Mouse (Mus musculus) heart, adult 18-20 months (tissue): ENCODE measurements around the gene Tbata. TPM values are rescaled to one million over a fixed set of nuclear protein-coding genes. Genes with fewer than 3 reads are reported as not detected.

Experiments
- DNase-seq, 2 experiments: peaks; one replicate each; pipeline ENCODE4 v3.0.0; 2021 to 2022; ENCODE audit warnings: mixed read lengths in 1 of 2
- total RNA-seq, 2 experiments: library from RNA; stranded (reverse); gene quantifications; 2 replicates each; pipeline ENCODE4 v1.2.3; 2021

The Tbata gene
- total RNA-seq, 2 experiments from 2014 or later, result not detected

DNA sequence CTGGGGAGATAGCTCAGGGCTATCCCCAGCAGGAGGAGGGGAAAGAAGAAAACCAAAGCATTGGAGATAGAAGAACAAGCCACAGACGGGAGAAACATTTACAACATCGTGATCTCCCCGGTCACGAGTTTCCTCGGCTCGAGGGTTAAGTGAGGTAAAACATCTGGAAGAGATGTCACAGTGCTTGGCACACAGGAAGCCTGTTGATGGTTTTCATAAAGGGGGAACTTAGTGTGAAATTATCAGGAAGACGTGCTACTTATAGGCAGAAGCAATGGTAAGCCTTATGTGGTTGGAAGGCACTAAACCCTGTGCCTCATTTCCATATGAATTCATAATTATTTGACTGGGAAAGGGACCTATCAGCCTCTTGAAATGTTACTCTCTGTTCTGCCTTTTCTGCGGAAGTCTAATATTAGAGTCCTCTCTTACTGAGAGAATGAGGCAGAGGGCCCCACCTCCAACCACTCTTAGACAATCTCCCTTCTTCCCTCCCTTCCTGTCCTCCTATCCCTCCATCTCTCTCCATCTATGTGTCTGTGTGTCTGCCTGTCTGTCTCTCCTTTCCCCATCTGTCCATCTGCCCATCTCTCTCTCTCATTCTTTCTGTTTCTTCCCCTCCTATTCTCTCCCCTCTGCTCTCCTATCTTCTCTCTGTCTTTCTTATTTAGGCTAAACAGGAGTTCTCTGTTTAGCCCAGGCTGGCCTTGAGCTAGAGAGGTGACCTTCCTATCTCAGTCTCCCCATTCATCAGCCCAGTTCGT lies 4.2 kb upstream of the Tbata start:
- peak; percentile 17 to 48 for DNase-seq

DNA sequence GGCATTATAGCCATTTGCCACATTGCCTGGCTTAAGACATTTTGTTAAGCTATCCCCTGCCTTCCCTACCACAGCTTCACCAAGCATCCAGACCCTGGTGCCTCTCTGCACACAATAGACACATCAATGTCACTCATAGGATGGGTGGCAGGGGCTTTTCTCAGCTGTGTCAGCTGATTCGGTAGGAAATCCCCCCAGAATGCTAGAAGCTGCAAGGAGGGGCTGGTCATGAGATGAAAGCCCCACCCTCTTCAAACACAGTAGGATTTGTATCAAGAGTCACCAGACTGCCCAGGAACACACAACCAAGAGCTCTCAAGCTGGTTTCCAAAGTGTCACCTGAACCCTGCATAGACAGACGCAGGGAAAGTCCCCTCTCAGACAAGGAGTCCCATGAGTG lies 3.4 kb upstream of the Tbata start:
- DNase-seq, result no peak

DNA sequence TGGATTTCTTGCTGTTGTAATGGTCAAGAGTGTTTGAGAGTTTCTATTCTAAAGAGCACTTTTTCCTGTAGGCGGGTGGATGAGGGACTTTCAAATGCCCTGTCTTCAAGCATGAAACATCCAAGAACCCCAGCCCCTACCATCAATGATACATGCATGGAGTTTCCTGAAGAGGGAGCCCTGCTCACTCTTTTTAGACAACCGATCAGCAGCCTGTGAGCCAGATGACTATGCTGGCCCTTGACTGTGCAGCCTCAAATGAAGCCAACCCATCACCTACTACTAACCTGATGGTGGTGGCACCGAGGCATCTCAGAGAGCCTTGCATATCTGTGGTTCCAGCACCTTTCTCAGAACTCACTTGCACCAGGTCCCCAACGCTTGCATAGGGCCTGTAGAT lies 742 bp downstream of the Tbata start:
- no peak for DNase-seq

DNA sequence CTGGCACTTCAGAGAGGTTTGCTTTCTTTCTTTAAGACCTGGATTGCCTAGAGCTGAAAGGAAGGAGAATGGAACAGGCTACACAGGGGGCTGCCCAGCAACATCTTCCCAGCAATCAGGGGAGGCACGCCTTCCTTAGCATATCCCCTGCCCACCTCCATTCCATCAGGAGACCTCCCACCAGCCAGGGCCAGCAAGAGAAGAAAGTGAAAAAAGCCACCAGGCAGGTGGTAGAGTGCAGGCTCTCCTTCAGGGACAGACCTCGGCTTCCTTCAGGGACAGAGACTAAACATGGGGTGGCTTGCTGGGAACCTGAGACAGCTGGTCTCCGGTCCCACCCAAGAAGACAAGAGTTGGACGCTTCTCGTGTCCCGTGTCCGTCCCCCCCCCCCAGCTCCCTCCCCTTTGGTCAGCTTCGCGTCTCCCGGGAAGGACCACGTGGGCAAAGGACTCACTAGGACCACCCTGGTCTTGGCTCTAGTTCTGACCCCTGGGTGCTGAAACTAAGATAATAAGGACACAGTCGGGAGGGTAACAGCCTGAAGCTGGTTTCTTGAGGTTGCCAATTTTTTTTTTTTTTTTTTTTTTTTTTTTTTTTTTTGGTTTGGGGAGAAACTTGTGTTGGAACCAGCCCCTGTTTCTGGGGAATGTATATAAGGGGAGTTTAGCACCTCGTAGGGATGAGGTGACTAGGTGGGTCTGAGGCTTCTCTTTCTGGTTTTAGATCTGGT lies 3.1 kb downstream of the Tbata start:
- DNase-seq, result peak in 1 of 2 experiments; percentile 19

DNA sequence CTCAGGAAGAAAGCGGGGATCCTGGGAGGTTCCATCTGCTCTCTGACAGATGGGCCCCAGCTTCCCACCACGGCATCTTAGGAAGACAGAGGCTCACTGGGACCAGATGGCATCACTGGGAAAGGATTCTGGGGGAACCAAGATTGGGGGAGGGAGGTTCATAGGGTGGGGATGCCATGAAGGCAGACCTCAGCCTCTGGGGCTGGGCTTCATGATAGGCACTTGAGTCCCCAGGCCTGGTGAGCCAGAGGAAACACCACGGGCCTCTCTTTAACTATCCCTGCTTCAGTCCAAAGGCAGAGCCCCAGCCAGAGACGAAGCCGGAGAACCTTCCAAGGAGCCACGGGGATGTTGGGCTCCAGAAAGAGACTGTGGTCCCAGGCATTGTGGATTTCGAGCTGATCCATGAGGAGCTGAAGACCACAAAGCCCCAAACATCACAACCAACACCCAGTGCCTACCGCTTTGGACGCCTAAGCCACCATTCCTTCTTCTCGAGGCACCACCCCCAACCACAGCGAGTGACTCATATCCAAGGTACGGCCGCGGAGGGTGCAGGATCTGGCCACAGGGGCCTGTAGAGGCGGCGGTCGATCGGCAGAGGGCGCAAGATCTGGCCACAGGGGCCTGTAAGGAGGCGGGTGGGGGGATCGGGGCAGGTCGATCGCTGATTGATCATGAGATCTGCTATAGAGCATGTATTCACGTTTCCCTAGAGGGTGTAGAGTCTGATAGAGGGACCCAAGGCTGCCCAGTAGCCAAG lies 3.9 kb downstream of the Tbata start:
- DNase-seq, result peak; percentile 23 to 33

DNA sequence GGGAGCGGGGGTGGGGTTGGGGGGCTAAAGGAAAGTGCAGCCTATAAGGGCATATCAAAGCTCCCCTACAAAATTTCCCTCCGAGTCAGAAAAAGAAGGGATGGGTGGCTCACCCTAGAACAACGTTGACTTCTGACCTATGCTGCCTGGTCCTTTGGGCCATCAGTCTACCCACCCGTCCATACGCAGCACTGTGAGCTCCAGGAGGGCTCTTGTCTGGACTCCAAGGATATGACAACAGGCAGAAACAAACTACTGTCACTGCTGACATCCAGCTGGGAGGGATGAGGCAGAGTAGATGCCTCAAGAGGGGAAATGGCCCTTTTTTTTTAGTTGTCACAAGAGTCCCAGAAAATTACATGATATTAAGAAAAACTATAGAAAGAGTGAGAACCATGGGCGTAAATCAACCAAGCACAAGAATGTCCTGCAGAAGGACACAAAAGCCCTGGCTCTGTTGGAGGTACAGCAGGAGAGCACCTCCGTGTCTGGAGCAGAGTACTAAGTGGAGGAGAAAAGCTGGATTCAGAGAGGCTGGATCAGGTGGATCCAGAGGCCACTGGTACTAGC lies 4.6 kb downstream of the Tbata start:
- DNase-seq, result no peak

DNA sequence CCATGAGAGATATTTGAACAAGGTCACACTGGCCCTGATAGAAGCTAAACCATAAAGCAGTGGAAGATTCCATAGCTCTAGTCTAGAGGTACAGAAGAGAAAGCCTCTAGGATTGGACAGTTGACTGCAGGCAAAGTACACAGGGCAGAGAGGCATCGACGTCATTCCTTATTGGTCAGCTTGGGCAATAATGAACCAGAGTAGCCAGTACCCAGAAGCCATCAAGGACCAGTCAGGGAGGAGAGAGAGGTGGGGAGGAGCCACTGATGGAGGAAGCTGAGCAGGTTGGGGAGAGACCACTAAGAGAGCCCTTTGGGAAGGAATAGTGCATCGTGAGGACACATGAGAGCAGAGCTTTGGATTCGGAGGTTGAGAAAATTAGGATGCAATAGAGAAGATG lies 6.0 kb downstream of the Tbata start:
- DNase-seq, result no peak

DNA sequence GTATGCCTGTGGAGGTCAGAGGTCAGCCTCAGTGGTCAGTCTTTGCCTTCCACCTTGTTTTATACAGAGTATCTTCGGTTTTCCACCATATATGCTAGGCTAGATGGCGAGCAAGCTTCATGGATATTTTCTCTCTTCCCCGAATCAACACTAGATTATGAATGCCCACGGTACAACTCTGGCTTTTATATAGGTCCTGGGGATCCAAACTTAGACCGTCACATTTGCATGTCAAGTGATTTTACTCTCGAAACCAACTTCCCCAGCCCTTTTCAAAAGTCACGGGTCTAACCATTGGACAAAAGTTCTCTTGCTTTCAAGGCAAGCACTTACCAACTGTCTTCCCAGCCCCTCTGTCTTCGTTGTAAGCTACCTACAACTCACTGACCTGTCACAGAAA lies 6.9 kb downstream of the Tbata start:
- no peak for DNase-seq

DNA sequence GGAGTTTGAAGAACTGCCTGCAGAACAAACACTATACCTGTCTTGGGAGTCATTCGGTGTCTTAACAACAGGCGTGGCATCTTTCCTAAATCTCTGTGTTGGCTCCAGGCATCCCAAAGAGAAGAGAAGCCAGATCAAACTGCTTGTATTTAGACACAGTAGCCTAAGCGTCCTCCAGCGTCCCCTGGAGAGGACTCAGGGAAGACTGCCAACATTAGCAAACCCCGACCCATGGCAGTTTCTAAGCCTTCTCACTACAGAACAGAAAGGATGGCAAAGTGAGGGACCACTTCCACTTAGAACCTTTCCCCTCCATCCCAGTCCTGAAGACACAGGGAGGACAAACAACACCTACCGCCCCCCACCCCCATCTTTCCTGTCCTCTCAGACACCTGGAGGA lies 8.2 kb downstream of the Tbata start:
- no peak for DNase-seq

DNA sequence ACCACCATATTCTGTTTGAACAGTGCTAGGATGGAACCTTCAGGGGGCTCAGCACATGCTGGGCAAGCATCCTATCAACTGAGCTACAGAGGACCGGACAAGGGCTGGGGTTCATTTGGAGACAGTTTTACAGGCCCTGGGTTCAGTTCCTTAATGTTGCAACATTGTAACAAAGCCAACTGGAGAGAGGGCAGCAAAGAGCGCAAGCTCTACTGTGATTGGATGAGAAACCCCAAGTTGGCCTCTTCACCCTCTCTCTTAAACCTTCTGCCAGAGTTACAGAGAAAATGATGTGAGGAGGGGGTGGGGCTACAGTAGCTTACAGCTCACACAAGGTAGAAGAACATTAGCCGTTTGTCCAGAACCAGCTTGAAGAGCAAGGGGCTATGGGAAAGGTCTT lies 15.2 kb downstream of the Tbata start:
- DNase-seq, result no peak

DNA sequence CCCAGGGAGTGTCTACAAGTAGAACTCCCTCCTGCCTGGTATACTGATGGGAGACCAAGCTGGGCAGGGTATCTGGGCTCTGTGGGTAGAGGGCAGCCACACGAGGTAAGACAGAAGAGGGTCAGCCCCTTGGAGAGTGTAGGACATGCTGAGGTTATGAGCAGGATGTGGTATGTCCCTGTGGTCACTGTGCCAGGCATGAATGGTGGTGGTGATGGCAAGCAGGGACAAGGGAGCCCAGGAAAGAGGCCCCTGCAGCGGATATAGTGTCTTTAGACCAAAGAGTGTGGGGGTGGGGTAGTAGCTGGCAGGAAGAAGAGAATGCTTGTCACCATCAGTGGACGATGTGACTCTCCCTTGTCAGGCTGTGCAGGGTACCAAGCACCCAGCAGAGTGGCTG lies 16.3 kb downstream of the Tbata start:
- no peak for DNase-seq

DNA sequence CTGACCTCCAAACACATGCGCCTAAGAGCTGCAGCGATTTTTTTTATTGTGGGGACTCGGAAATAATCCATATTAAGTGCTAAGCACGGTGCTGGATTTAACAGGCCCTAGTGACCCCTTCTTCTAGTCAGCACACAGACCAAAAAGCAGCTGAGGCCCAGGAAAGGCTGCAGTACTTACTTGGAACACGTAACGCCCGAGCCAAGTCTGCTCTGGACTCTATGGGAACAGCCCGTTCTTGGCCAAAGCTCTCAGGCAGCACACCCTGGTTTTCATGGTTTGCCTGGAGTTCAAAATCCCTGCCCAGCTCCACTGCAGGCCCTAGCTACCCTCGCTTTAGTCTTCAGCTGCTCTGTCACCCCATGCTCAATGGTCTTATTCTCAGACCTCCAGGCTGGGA lies 22.9 kb downstream of the Tbata start:
- peak in 1 of 2 experiments; percentile 53 for DNase-seq

DNA sequence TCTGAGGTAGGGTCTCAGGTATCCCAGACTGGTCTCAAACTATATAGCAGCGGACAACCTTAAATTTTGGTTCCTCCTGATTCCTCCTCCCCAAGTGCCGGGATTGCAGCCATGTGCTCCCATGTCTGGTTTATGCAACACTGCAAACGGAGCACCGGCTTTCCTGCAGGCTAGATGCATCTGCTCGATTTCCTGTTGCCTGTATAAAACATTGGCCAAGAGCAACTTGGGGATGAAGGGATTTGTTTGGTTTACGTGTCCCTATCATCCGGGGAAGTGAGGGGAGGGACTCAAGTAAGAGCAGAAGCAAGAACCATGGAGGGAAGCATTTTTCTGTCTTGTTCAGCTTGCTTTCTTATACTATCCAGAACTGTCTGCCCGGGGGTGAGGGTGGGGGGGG lies 23.5 kb downstream of the Tbata start:
- DNase-seq, result peak in 1 of 2 experiments; percentile 27

DNA sequence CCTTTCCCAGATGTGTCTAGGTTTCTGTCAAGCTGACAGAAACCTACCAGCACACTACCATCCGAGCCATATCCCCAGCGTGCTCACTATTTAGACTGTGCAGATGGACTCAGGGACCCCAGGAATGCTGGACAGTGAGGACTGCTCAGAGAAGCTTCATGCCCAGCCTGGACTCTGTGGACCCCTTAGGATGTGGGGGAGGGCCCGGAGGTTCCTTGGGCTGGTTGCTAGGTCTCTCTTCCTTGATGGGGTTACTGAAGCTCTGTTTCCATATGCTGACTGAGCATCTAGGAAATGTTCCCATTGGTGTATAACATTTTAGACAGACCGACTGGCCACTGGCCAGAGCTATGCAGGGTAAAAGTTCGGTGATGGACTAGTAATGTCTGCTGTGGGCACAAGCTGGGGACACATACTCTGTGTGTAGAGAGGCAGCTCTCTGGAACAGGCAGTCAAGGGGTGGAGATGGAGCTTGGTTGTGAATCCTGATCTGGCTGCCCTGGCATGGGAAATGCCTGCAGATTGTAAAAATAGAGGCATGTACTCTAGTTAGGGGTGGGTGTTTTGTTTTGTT lies 24.1 kb downstream of the Tbata start:
- no peak for DNase-seq

DNA sequence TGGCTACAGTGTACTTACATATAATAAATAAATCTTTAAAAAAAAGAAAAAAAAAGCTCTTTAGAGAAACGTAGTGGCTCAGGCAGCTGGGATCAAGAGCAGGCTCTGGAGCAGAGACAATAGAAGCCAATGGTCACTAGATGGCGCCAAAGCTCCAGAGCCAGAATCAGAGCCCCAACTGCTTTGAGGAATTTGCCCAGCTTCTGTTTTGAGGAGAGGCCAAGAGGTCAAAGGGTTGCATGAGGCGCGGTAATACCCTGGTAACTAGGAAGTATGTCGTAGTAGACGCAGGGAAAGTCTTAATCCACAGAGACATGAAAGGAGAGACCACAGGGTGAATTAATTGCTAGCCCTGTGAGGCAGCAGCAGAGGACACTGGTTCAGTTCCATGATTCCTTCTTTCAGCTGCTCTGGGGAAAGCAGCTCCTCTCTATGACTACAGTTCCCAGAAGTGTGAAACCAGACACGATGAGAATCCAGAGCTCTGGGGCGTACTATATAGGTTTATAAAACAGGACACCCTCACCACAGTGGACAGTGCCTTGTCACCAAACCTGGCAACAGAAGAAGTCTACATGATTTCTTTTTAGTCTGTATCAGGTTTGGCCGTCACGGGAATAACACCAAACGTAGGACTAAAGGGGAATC lies 27.9 kb downstream of the Tbata start:
- DNase-seq, result peak; percentile 78 to 87

DNA sequence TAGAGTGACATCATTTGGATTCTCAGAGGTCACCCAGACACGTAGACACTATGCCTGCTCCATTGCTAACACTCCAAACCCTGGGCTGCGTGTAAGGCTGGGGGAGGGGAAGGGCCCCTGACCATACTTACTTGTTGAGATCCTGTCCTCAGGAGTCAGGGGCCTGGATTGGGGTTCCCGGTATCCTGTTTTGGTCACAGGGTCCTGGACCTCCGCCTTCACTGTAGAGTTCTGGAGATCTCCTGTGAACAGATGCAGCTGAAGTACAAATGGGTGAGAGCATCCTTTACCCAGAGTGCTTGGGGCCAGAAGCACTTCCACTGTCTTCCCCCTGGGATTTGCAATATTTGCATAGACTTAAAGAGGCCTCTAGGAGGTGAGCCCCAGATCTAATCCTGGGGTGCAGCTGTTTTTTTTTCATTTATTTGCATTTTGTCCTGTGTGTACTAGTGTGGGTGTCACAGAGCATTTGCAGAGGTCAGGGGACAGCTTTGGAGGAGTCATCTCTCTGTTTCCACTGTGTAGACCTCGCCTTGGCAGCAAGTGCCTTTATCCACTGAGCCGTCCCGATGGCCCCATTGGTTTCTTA lies 28.6 kb downstream of the Tbata start:
- DNase-seq, result no peak

DNA sequence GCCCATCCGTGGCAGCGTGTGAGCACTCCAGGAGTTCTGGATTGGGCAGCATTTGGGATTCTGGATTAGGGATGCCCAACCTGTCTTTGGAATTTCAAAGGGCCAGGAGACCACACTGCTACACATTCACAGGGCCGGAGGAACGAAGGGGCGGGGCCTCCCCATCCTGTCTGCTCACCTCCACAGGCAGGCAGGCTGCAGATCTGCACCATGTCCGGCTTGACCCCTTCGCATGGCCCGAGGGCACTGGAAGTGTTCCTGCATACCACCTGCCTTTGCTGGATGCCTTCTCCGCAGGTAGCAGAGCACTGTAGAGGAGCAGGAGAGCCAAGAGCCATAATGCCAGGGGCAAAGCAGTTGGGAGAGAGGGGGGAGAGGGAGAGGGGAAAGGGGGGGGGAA lies 29.2 kb downstream of the Tbata start:
- DNase-seq, result no peak

DNA sequence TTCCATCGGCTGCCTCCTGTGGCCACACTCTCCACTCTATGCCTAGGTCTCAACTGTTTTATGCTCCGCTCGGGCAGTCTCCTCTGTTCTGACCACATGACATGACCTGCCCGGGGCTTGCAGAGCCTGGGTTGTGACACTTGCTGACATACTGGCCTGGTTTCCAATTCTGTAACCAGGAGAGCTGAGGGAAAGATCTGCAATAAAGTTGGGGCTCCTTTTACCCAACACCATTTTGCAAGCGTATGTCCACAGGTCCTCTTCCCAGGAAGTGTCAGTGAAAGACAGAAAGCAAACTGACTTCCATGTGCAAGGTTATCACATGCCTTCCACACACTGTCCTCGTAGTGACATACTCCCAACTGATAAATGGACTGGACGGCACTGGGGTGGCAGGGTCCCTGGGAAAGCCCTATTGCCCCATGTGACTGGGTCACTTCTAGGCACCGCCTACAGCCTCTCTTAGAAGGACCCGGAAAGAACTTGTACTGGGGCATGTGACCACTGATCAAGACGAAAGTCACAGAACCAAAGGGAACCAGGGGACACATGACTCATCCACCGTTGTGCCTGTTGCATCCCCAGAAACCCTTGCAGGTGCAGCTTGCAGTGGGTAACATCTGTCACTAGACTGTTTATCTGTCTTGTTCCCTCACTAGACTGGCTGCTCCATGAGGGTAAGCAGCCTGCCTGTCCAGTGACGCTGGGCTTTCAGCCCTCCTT lies 30.0 kb downstream of the Tbata start:
- no peak for DNase-seq

DNA sequence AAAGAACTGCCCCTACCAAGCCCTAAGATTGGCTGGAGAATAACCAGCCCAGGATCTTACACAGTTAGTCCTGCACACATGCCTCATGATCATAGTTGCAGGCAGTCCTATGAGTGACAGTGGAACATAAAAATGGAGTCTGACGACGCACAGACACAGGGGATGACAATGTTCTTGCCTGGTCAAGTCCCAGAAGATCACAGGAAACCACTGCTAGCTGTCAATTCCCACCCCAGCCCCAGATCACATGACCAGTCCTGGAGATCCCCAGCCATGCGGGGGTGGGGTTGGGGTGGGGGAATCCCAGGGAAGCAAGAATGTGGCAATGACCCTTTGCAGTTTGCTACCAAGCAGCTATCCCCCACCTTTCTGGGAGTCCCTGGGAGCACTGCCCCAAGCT lies 32.2 kb downstream of the Tbata start:
- DNase-seq, result no peak

DNA sequence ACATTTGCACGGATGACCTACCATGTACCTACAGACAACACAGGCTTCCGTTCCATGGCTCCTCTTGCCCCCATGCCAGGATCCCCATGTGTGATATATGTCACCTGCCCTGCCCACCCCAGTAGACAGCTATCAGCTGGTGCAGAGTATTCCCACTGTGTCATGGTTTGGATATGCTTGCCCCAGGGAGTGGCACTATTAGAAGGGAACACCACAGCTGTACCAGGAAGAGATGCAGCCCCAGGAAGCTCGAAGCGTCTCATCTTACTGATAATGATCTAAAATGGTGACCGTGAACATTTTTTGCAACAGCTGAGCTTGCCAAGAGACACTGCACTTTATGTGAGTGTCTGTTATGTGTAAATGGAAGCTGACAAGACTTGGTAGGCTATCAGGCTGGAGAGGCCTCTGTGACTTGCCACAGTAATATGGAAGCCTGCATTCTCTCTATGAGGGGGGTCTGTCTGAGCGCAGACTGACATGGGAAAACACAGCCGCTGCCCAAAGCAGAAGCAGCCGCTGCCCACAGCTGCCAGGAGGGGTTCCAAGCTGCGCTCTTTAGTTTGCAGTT lies 36.4 kb downstream of the Tbata start:
- no peak for DNase-seq
